Mouse (Mus musculus) hindbrain, embryonic 15.5 days (tissue): ENCODE results near the gene Zfp866. TPM values are rescaled to one million over a fixed set of nuclear protein-coding genes. Genes with fewer than 3 reads are reported as not detected.

Experiments used
- ATAC-seq: fragments of 200-750 bp; cut with Nextera tagmentation; 2 replicates; pipeline ENCODE4 v1.8.0; 2017; ENCODE audit warnings: low read depth, moderate number of reproducible peaks, moderate TSS enrichment; ENCODE audit not compliant: low FRiP score
- H3K27ac ChIP-seq: fragments of 300-500 bp; sonication (generic); replicated peaks from 2 replicates; pipeline ENCODE4 v1.5.1; 2015; ENCODE audit warnings: mild to moderate bottlenecking, inconsistent platforms
- H3K27me3 ChIP-seq: fragments of 300-500 bp; sonication (generic); 2 replicates; pipeline ENCODE4 v1.6.1; 2015; ENCODE audit warnings: control low read depth, inconsistent platforms
- H3K36me3 ChIP-seq: fragments of 300-500 bp; sonication (generic); 2 replicates; pipeline ENCODE4 v1.6.1; 2015; ENCODE audit warnings: control low read depth, inconsistent platforms
- H3K4me1 ChIP-seq: fragments of 300-500 bp; sonication (generic); replicated peaks from 2 replicates; pipeline ENCODE4 v1.6.1; 2015; ENCODE audit warnings: control low read depth, inconsistent platforms
- H3K4me2 ChIP-seq: fragments of 300-500 bp; sonication (generic); 2 replicates; pipeline ENCODE4 v1.6.1; 2015; ENCODE audit warnings: moderate library complexity, mild to moderate bottlenecking, inconsistent platforms
- H3K4me3 ChIP-seq: fragments of 300-500 bp; sonication (generic); 2 replicates; pipeline ENCODE4 v1.5.1; 2015; ENCODE audit warnings: mild to moderate bottlenecking, inconsistent platforms
- H3K9ac ChIP-seq: fragments of 300-500 bp; sonication (generic); 2 replicates; pipeline ENCODE4 v1.6.1; 2015; ENCODE audit warnings: inconsistent platforms
- H3K9me3 ChIP-seq: fragments of 300-500 bp; sonication (generic); 2 replicates; pipeline ENCODE4 v1.6.1; 2016; ENCODE audit warnings: control low read depth, inconsistent platforms
- WGBS: fragments of 180-500 bp; shearing (Covaris S2); methylation state at CpG from one replicate; pipeline ENCODE4 v1.1.7; 2015; 5-methylcytosine and 5-hydroxymethylcytosine counted together
- polyA plus RNA-seq: library from polyadenylated mRNA; unstranded; fragments of >200 nt; fragmentation: Nextera tagmentation; extraction: Ambion mirVana; gene quantifications from 2 replicates; pipeline ENCODE4 v1.2.1, GENCODE M21; 2015

The Zfp866 gene
- polyA plus RNA-seq, 1 experiment from 2014 or later = 37.7 TPM

- Histone ChIP-seq H3K4me1 (peaks cover 16% of the 10 kb centered on the region), H3K4me3 (peak within 1 kb of the TSS; percentile 55), H3K9me3 (no peaks in the 10 kb centered on the region), H3K36me3 (peaks cover 64% of the 10 kb centered on the region), H3K27ac (peak within 1 kb of the TSS; percentile 70), H3K9ac (peak within 1 kb of the TSS; percentile 74), H3K27me3 (no peaks in the 10 kb centered on the region), H3K4me2 (peak within 1 kb of the TSS; percentile 74)
- WGBS = 7% methylated on average over 26 of the region's 28 CpGs
- peak; percentile 77 for ATAC-seq
Observed at GRCm38 (mm10) chr8:69808094-69808863, 17.3 kb upstream of the Zfp866 start, which contains the start of gene Gmip. TSS of gene Gmip (plus strand) at chr8:69808679.

- Histone ChIP-seq H3K4me2 (no peak overlapping the region), H3K9me3 (no peaks in the 10 kb centered on the region), H3K4me3 (no peak overlapping the region), H3K9ac (no peak overlapping the region), H3K27me3 (no peaks in the 10 kb centered on the region), H3K4me1 (peaks cover 16% of the 10 kb centered on the region), H3K36me3 (peaks cover 71% of the 10 kb centered on the region), H3K27ac (no peak overlapping the region)
- ATAC-seq = no peak
- 98% methylated on average over 5 of the region's 5 CpGs for WGBS
Observed at GRCm38 (mm10) chr8:69807236-69807635, 16.3 kb upstream of the Zfp866 start.

DNA sequence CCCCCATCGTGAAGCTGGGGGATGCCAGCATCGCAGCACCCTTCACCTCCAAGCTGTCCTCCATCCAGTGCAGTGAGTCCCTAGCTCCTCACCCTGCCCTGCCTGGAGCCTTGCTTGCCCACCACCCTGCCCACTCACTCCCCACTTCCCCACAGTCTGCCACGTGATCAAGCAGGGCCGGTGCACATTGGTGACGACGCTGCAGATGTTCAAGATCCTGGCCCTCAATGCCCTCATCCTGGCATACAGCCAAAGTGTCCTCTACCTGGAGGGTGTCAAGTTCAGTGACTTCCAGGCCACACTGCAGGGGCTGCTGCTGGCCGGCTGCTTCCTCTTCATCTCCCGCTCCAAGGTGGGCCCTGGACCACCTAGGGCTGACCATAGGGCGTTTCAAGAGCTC is 14.5 kb upstream of the Zfp866 start:
- Histone ChIP-seq H3K27ac (no peak overlapping the region), H3K4me1 (peaks cover 16% of the 10 kb centered on the region), H3K27me3 (no peaks in the 10 kb centered on the region), H3K9me3 (no peaks in the 10 kb centered on the region), H3K9ac (no peak overlapping the region), H3K36me3 (peaks cover 72% of the 10 kb centered on the region), H3K4me2 (no peak overlapping the region), H3K4me3 (no peak overlapping the region)
- no peak for ATAC-seq
- 95% methylated on average over 9 of the region's 9 CpGs for WGBS

DNA sequence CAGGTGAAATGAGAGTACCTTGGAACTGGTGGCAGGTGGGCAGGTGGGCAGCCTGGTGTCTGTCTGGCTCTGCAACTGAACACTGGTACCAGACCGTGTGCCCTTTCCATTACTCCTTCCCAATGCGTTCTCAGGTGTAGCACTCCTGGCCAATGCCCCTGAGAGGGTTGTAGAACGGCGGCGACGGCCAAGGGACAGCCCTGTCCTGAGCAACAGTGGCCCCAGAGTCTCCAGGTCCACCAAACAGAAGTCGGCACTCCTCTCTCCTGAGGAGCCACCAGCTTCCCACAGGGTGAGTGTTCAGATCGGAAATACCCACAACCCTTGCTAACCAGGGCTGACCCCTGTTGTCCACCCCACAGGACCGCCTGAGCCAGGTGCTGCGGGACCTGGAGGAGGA is 14.1 kb upstream of the Zfp866 start:
- H3K27me3 ChIP-seq = no peaks in the 10 kb centered on the region
- no peak overlapping the region for H3K27ac ChIP-seq
- no peak for ATAC-seq
- H3K4me3 ChIP-seq = no peak overlapping the region
- H3K36me3 ChIP-seq = peaks cover 76% of the 10 kb centered on the region
- 93% methylated on average over 10 of the region's 10 CpGs for WGBS
- no peak overlapping the region for H3K4me2 ChIP-seq
- no peaks in the 10 kb centered on the region for H3K9me3 ChIP-seq
- H3K4me1 ChIP-seq = peaks cover 14% of the 10 kb centered on the region
- H3K9ac ChIP-seq = no peak overlapping the region

- Histone ChIP-seq H3K9me3 (no peaks in the 10 kb centered on the region), H3K27ac (no peak overlapping the region), H3K27me3 (no peaks in the 10 kb centered on the region), H3K9ac (no peak overlapping the region), H3K4me2 (no peak overlapping the region), H3K4me3 (no peak overlapping the region), H3K36me3 (peaks cover 81% of the 10 kb centered on the region), H3K4me1 (peaks cover 8% of the 10 kb centered on the region)
- ATAC-seq = no peak
- WGBS = 90% methylated on average over 6 of the region's 6 CpGs
Observed at GRCm38 (mm10) chr8:69804537-69804936, 13.6 kb upstream of the Zfp866 start.

DNA sequence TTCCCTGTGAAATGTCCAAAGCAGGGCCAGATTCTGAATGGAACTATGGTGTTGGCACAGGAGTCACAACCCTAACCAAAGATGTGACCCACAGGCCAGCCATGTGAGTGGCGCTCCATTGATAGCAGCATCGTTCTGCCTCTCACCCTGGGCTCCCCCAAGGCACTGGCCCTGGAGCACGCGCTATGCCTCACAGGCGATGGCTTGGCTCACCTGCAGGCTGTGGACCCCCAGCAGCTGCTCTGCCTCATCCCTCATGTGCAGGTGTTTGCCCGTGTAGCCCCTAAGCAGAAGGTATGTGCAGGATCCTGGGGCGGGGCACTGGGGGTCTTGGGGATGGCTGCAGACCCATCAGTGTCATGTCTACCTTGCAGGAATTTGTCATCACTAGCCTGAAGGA is 12.4 kb upstream of the Zfp866 start:
- H3K36me3 ChIP-seq = peaks cover 93% of the 10 kb centered on the region
- H3K4me3 ChIP-seq = no peak overlapping the region
- WGBS = 97% methylated on average over 7 of the region's 7 CpGs
- no peak for ATAC-seq
- peaks cover 3% of the 10 kb centered on the region for H3K4me1 ChIP-seq
- H3K9me3 ChIP-seq = no peaks in the 10 kb centered on the region
- H3K27ac ChIP-seq = no peak overlapping the region
- no peak overlapping the region for H3K4me2 ChIP-seq
- H3K27me3 ChIP-seq = no peaks in the 10 kb centered on the region
- no peak overlapping the region for H3K9ac ChIP-seq

GRCm38 (mm10) chr8:69802216-69802615 is 11.2 kb upstream of the Zfp866 start:
- Histone ChIP-seq H3K9ac (no peak overlapping the region), H3K4me2 (no peak overlapping the region), H3K27ac (no peak overlapping the region), H3K9me3 (no peaks in the 10 kb centered on the region), H3K4me1 (no peaks in the 10 kb centered on the region), H3K4me3 (no peak overlapping the region), H3K27me3 (no peaks in the 10 kb centered on the region), H3K36me3 (peaks cover 96% of the 10 kb centered on the region)
- no peak for ATAC-seq

DNA sequence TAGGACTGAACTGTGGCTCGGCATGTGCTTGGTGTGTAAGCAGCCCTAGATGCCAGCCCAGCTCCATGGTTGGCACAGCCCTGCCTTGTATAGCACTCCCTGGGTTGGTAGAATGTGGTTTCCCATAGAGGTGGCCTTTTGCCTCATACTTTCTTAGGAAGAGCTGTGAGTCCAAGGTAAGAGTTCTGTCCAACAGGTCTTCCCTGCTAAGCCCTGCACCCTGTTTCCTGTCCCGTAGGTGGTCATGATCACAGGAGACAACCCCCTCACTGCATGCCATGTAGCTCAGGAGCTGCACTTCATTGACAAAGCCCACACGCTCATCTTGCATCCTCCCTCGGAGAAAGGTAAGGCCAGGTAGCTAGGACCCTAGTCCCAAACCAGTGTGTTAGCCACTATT is 10.8 kb upstream of the Zfp866 start:
- no peak overlapping the region for H3K27ac ChIP-seq
- H3K9ac ChIP-seq = no peak overlapping the region
- H3K4me3 ChIP-seq = no peak overlapping the region
- no peaks in the 10 kb centered on the region for H3K9me3 ChIP-seq
- H3K27me3 ChIP-seq = no peaks in the 10 kb centered on the region
- ATAC-seq = no peak
- no peak overlapping the region for H3K4me2 ChIP-seq
- no peaks in the 10 kb centered on the region for H3K4me1 ChIP-seq
- H3K36me3 ChIP-seq = peaks cover 96% of the 10 kb centered on the region
- 98% methylated on average over 4 of the region's 4 CpGs for WGBS

- Histone ChIP-seq H3K9ac (no peak overlapping the region), H3K27ac (no peak overlapping the region), H3K27me3 (no peaks in the 10 kb centered on the region), H3K36me3 (peaks cover 96% of the 10 kb centered on the region), H3K9me3 (no peaks in the 10 kb centered on the region), H3K4me3 (no peak overlapping the region), H3K4me1 (no peaks in the 10 kb centered on the region), H3K4me2 (no peak overlapping the region)
- 93% methylated on average over 5 of the region's 5 CpGs for WGBS
- no peak for ATAC-seq
Observed at GRCm38 (mm10) chr8:69799946-69800345, 9.0 kb upstream of the Zfp866 start.

DNA sequence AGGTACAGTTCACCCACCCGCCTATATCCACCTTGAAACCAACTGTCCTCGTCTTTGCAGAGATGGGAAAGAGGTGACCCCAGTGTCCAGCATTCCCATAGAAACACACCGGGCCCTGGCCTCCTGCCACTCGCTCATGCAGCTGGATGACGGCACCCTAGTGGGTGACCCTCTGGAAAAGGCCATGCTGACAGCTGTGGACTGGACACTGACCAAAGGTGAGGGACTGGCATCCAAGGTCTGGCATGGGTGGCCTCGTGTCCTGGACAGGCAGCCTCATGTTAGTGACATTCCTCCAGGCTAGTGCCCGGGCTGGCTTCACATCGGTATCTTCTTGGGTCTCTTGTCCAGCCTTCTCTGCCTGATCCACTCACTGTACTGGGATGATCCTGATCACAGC is 8.3 kb upstream of the Zfp866 start:
- Histone ChIP-seq H3K4me2 (no peak overlapping the region), H3K27ac (no peak overlapping the region), H3K27me3 (no peaks in the 10 kb centered on the region), H3K4me3 (no peak overlapping the region), H3K4me1 (no peaks in the 10 kb centered on the region), H3K36me3 (peaks cover 97% of the 10 kb centered on the region), H3K9ac (no peak overlapping the region), H3K9me3 (no peaks in the 10 kb centered on the region)
- 90% methylated on average over 8 of the region's 8 CpGs for WGBS
- no peak for ATAC-seq

GRCm38 (mm10) chr8:69797661-69798060 is 6.7 kb upstream of the Zfp866 start:
- no peak for ATAC-seq
- H3K4me2 ChIP-seq = no peak overlapping the region
- WGBS = 94% methylated on average over 10 of the region's 10 CpGs
- no peak overlapping the region for H3K9ac ChIP-seq
- peaks cover 87% of the 10 kb centered on the region for H3K36me3 ChIP-seq
- no peak overlapping the region for H3K27ac ChIP-seq
- no peaks in the 10 kb centered on the region for H3K9me3 ChIP-seq
- no peak overlapping the region for H3K4me3 ChIP-seq
- no peaks in the 10 kb centered on the region for H3K27me3 ChIP-seq
- H3K4me1 ChIP-seq = peaks cover 6% of the 10 kb centered on the region

DNA sequence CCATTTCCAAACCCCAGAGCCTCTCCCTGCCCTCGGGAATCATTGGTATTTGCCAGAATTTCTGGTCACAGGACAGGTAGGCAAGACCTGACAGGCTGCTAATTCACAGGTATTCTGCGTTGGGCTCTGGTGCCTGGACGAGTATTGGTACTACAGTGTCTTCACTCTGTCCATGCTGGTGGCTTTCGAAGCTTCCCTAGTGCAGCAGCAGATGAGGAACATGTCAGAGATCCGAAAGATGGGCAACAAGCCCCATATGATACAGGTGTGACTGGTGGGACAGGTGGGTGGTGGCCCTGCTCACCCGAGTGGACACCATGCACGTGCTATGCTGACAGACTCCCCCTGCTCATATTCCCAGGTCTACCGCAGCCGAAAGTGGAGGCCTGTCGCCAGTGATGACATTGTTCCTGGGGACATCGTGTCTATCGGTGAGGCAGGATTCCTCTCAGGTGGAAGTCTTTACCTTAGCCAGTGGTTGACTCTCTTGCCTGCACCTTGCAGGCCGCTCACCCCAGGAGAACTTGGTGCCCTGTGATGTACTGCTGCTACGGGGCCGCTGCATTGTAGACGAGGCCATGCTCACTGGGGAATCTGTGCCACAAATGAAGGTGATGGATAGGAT is 5.9 kb upstream of the Zfp866 start:
- H3K27me3 ChIP-seq = no peaks in the 10 kb centered on the region
- H3K4me2 ChIP-seq = no peak overlapping the region
- 97% methylated on average over 16 of the region's 16 CpGs for WGBS
- H3K27ac ChIP-seq = no peak overlapping the region
- H3K9me3 ChIP-seq = no peaks in the 10 kb centered on the region
- H3K4me1 ChIP-seq = peaks cover 14% of the 10 kb centered on the region
- peaks cover 79% of the 10 kb centered on the region for H3K36me3 ChIP-seq
- H3K4me3 ChIP-seq = no peak overlapping the region
- ATAC-seq = no peak
- H3K9ac ChIP-seq = no peak overlapping the region
